Mouse (Mus musculus): ENCODE results near the gene Gpx4. TPM values are rescaled to one million over a fixed set of nuclear protein-coding genes. Genes with fewer than 3 reads are reported as not detected.
A peak's percentile ranks its signal among the peaks of the same experiment; 100 is the strongest.
"Not testable (repeated sequence)": the region's sequence is repeated elsewhere in the genome, so short reads cannot be mapped to it uniquely, and the experiment has no call there.

Gene Gpx4
- polyA plus RNA-seq, 1 experiment, result 217 TPM

DNA sequence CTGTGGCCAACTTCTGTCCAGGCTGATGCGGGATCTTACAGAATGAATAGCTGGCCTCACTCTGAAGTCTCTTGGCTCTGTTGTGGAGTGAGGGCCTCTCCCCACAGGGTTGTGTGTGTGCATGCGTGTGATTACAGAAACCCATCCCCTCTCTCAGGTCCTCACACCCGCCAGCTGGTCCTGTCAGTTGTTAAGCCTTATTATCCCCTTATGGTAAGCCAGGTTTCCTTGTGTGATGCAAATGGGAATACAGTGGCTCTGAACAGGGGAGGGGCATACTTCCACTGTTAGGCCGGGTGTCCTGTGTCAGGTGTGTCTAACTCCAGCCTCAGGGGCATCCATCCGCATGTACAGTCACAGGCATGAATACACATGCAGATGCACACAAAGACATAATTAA, 1.2 kb upstream of the Gpx4 start:
- no peak overlapping the region for H3K27ac ChIP-seq (ENCODE audit: insufficient read depth, low read length)
- no peaks in the 10 kb centered on the region for H3K4me1 ChIP-seq (ENCODE audit: control insufficient read depth, insufficient read depth, low read length)
- no peak for TF ChIP-seq CTCF (IDR thresholded peaks at IDR 0.05; ENCODE audit: borderline replicate concordance, insufficient read depth, low read length)
- TF ChIP-seq POLR2A (IDR thresholded peaks at IDR 0.05; ENCODE audit: low read depth, low read length), result no peak
- no peak overlapping the region for H3K4me3 ChIP-seq (ENCODE audit: insufficient read depth, low read length)

DNA sequence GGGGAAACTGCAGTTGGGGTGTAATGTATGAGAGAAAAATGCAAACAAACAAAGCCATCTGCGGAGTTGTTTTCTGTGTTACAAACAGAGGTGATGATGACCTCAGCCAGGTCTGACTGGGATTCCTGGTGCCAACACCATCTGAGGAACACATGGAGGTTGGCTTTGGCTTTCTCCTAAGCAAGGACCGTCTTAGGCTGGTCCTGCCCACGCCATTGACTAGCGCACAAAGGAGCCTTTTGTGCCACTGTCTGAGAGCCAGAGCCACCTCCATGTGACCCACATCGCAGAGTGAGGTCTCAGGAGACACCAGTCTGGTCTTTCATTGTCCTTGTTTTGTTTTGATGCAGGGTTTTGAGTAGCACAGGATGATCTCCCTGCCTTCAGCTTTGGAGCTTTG, 1.4 kb downstream of the Gpx4 start:
- peaks cover 8% of the 10 kb centered on the region for H3K4me1 ChIP-seq (ENCODE audit: control insufficient read depth, insufficient read depth, low read length)
- TF ChIP-seq POLR2A (IDR thresholded peaks at IDR 0.05; ENCODE audit: low read depth, low read length), result no peak
- TF ChIP-seq CTCF (IDR thresholded peaks at IDR 0.05; ENCODE audit: borderline replicate concordance, insufficient read depth, low read length), result no peak
- H3K27ac ChIP-seq (ENCODE audit: insufficient read depth, low read length), result no peak overlapping the region

DNA sequence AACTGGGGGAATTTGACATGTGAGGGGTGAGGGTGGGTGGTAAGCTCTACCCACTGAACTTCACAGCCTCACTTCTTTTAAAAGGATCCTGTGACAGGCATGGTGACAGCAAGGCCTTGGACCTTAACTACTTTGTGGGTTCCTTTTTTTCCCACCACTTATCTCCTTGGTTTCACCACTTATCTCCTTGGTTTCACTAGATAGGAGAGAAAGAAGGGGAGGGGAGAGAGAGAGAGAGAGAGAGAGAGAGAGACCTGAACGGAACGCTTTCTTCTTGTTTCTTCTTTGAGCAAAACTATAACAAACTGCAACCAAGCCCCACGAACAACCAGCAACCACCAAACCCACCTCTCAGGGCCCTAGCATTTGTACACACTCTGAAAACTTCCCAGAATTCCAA, 1.9 kb downstream of the Gpx4 start:
- peaks cover 8% of the 10 kb centered on the region for H3K4me1 ChIP-seq (ENCODE audit: control insufficient read depth, insufficient read depth, low read length)
- no peak overlapping the region for H3K4me3 ChIP-seq (ENCODE audit: insufficient read depth, low read length)
- H3K27ac ChIP-seq (ENCODE audit: insufficient read depth, low read length), result no peak overlapping the region
- TF ChIP-seq POLR2A (IDR thresholded peaks at IDR 0.05; ENCODE audit: low read depth, low read length) (no peak), CTCF (IDR thresholded peaks at IDR 0.05; ENCODE audit: borderline replicate concordance, insufficient read depth, low read length) (no peak)

More for the DNA sequence above, 1.4 kb downstream of the Gpx4 start:
- H3K4me3 ChIP-seq (ENCODE audit: insufficient read depth, low read length), result no peak overlapping the region

DNA sequence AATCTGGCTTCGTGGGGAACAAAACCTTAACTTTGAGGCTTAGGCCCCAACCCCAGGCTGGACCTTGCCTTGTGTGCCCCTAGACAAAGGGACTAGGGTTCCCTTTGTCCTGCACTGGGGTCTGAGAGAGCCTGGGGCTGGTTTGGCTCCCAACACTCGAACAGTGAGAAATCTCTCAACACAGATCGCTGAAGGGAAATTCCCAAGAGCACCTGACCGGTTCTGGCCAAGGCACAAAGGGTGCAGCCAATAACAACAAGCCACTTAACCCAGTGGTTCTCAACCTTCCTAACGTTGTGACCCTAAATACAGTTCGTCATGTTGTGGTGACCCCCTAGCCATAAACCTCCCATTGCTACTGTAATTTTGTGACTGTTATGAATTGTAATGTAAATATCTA, 3.3 kb downstream of the Gpx4 start:
- TF ChIP-seq POLR2A (IDR thresholded peaks at IDR 0.05; ENCODE audit: low read depth, low read length) (no peak), CTCF (IDR thresholded peaks at IDR 0.05; ENCODE audit: borderline replicate concordance, insufficient read depth, low read length) (no peak)
- Histone ChIP-seq H3K27ac (ENCODE audit: insufficient read depth, low read length) (no peak overlapping the region), H3K4me1 (ENCODE audit: control insufficient read depth, insufficient read depth, low read length) (peaks cover 8% of the 10 kb centered on the region), H3K4me3 (ENCODE audit: insufficient read depth, low read length) (no peak overlapping the region)

DNA sequence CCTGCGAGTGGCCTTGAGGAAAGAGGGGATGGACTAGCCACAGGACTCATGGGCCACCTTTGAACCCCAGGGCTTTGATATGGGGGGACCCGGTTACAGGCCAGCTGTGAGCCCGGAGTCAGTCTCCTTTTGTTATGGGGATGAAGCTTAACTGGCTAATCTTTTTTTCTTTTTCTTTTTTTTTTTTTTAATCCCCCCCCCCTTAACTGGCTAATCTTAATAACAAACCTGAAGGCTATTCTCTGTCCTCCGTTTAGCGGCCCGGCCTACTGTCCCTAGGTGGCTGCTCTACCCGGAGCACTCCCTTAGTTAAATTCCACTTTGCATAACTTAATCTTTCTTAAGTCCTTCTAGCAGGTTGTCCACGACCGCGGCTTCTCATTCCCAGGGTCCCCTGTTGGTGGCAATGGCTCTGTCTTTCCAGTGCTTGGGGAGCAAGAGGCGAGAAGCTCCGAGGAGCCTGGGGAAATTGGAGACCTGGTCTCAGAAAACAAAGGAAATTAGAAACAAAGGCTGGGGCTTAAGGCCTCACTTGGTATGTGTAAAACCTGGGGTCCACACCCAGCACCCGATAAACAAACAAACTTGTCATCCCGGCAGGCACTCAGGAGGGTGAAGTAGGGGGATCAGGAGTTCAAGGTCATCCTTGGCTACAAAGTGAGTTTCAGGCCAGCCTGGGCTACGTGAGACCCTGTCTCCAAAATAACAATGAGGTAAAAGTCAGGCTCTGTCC, 4.1 kb downstream of the Gpx4 start:
- no peak for TF ChIP-seq POLR2A (IDR thresholded peaks at IDR 0.05; ENCODE audit: low read depth, low read length)
- no peak for TF ChIP-seq CTCF (IDR thresholded peaks at IDR 0.05; ENCODE audit: borderline replicate concordance, insufficient read depth, low read length)
- H3K4me1 ChIP-seq (ENCODE audit: control insufficient read depth, insufficient read depth, low read length), result peaks cover 8% of the 10 kb centered on the region
- H3K4me3 ChIP-seq (ENCODE audit: insufficient read depth, low read length), result no peak overlapping the region
- H3K27ac ChIP-seq (ENCODE audit: insufficient read depth, low read length), result no peak overlapping the region; the same call in none of the 2 replicates

DNA sequence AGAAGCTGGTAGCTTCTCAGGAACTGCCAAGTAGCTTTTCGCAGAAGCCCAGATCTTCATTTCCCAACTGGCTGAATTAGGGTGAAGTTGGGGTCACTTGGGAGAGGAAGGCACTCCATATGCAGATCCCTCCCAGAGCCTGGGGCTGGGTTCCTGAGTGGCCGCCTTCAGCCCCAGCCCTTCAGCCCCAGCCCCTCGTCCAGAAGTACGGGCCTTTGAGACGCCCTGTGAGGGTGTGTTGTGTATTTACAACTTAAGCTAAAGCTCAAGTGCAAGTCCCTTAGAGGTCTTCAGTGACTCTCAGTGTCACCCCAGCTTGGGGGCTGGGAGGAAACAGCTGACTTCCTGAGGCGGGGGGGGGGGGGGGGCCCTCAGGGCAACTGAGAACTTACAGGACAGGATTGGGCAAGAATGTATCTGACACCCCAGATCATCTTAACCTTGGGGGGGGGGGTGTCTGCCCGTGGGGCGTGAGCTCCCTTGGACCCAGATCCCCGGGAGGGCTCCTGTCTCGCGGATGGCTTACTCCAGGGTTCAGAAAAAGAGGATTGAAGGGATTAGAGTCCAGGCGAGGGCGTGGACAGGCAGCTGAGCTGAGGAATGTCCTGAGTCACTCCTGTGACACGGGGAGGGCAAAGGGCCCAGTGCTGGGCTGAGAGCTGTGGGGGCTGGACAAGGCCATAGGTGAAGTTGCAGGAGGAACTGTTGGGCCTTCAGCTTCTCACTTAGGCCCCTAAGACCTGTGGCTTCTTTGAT, 4.8 kb downstream of the Gpx4 start:
- Histone ChIP-seq H3K27ac (ENCODE audit: insufficient read depth, low read length) (peak overlapping the region; percentile 68), H3K4me1 (ENCODE audit: control insufficient read depth, insufficient read depth, low read length) (peaks cover 8% of the 10 kb centered on the region), H3K4me3 (ENCODE audit: insufficient read depth, low read length) (no peak overlapping the region)
- TF ChIP-seq CTCF (IDR thresholded peaks at IDR 0.05; ENCODE audit: borderline replicate concordance, insufficient read depth, low read length) (no peak), POLR2A (IDR thresholded peaks at IDR 0.05; ENCODE audit: low read depth, low read length) (no peak)

DNA sequence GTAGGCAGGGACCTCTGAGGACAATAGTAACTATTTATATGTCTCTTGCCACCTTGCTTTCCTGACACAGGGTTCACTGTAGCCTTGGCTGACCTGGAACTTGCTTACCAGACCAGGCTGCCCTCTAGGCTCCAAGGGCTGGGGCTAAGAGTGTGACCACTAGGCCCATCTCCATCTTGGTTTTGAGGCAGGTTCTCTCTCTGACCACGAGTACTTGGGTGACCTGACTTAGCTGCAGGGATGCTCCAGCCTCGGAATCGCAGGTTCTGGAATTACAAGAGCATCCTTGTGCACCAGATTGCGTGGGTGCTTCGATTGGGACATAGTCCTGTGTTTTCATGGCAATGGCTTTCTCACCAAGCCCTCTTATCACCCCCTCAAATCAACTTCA, 5.4 kb downstream of the Gpx4 start:
- no peak for TF ChIP-seq POLR2A (IDR thresholded peaks at IDR 0.05; ENCODE audit: low read depth, low read length)
- no peak for TF ChIP-seq CTCF (IDR thresholded peaks at IDR 0.05; ENCODE audit: borderline replicate concordance, insufficient read depth, low read length)
- Histone ChIP-seq H3K27ac (ENCODE audit: insufficient read depth, low read length) (peak overlapping the region; percentile 68), H3K4me3 (ENCODE audit: insufficient read depth, low read length) (no peak overlapping the region), H3K4me1 (ENCODE audit: control insufficient read depth, insufficient read depth, low read length) (peaks cover 8% of the 10 kb centered on the region)

DNA sequence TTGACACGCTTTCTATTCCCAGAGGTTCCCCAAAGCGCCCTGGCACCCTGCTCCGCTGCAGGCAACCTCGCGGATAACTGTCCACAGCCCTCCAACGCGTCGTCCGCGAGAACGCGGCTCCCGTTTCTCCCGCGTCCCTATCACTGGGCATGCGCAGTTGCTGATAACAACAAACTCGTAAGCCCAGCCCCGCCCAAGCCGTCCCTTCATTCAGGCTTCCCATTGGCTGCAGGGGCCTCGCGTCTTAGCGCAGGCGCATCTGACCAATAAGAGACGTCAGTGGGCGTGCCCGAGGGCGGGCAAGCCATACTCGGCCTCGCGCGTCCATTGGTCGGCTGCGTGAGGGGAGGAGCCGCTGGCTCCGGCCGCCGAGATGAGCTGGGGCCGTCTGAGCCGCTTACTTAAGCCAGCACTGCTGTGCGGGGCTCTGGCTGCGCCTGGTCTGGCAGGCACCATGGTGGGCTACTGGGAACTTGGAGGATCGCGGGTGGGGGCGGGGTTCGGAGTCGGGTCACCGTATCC, 6.4 kb downstream of the Gpx4 start:
- TF ChIP-seq POLR2A (IDR thresholded peaks at IDR 0.05; ENCODE audit: low read depth, low read length) (peak; percentile 94), CTCF (IDR thresholded peaks at IDR 0.05; ENCODE audit: borderline replicate concordance, insufficient read depth, low read length) (no peak)
- H3K4me1 ChIP-seq (ENCODE audit: control insufficient read depth, insufficient read depth, low read length), result peaks cover 8% of the 10 kb centered on the region
- H3K4me3 ChIP-seq (ENCODE audit: insufficient read depth, low read length), result peak overlapping the region; percentile 80
- peak overlapping the region; percentile 79 for H3K27ac ChIP-seq (ENCODE audit: insufficient read depth, low read length)

DNA sequence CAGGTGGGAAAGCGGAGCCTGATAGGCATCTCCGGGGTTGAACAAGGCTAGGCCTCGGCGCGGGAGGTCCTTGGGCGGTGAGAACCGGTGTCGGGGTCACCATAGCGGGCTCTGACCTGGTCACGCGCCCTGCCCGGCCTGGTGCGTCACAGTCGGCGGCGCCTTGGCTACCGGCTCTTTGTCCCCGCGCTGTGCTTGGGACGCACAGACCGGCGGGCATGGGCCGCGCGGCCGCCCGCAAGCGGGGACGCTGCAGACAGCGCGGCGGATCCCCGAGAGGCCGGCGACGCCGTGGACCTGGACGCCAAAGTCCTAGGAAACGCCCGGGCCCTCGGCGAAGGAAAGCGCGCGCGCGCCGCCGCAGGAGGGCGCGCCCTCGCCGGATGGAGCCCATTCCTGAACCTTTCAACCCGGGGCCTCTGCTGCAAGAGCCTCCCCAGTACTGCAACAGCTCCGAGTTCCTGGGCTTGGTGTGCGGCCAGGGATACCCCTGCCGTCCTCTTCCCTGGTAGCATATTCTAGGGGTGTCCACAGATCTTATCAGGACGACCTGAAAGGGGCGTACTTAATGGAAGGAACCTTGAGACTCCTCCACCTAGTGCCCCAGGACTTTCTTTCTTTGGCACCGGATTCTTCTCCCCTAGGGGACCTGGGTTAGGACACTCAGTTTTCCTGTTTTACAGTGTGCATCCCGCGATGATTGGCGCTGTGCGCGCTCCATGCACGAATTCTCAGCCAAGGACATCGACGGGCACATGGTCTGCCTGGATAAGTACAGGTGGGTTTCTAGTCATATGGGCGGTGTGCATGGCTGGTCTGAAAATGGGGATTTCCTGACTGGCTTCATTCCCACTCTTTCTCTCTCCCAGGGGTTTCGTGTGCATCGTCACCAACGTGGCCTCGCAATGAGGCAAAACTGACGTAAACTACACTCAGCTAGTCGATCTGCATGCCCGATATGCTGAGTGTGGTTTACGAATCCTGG, 7.2 kb downstream of the Gpx4 start:
- TF ChIP-seq CTCF (IDR thresholded peaks at IDR 0.05; ENCODE audit: borderline replicate concordance, insufficient read depth, low read length) (no peak), POLR2A (IDR thresholded peaks at IDR 0.05; ENCODE audit: low read depth, low read length) (0 out of 2 replicates have a peak, but pooled peaks have one; percentile 6)
- Histone ChIP-seq H3K4me1 (ENCODE audit: control insufficient read depth, insufficient read depth, low read length) (peaks cover 8% of the 10 kb centered on the region), H3K4me3 (ENCODE audit: insufficient read depth, low read length) (peak overlapping the region; percentile 80), H3K27ac (ENCODE audit: insufficient read depth, low read length) (peak overlapping the region; percentile 79)

DNA sequence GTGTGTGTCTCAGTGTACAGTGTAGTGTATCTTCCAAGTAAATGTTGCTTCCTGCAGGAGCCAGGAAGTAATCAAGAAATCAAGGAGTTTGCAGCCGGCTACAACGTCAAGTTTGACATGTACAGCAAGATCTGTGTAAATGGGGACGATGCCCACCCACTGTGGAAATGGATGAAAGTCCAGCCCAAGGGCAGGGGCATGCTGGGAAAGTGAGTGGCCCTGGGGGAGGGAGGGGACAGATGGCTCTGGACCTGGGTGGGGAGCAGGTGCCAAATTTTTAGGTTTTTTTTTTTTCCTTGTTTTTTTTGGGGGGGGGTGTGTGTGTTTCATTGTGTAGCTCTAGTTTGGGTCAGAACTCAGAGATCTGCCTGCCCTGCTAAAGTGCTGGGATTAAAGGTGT, 7.9 kb downstream of the Gpx4 start:
- not testable (repeated sequence) for H3K4me1 ChIP-seq (ENCODE audit: control insufficient read depth, insufficient read depth, low read length); H3K27ac ChIP-seq (ENCODE audit: insufficient read depth, low read length)
- H3K4me3 ChIP-seq (ENCODE audit: insufficient read depth, low read length), result peak overlapping the region; percentile 80
